Mouse (Mus musculus) gastrocnemius, postnatal 14 days (tissue): ENCODE data around the gene Mfsd6l. TPM values are rescaled to one million over a fixed set of nuclear protein-coding genes. Genes with fewer than 3 reads are reported as not detected.

Experiments
- DNase-seq: peaks from one replicate; pipeline ENCODE4 v3.0.0; 2021; ENCODE audit warnings: mixed read lengths
- intact Hi-C: fragments of 180-260 bp; cut with DNase I; formaldehyde crosslinking; loops from one replicate; pipeline ENCODE4 v1.15.1; 2025; ENCODE audit warnings: low total_unique reads
- total RNA-seq, 2 experiments: library from RNA; stranded (reverse); gene quantifications; 2 replicates each; pipeline ENCODE4 v1.2.3; 2021

Gene Mfsd6l
- total RNA-seq, 2 experiments from 2014 or later = not detected

DNA sequence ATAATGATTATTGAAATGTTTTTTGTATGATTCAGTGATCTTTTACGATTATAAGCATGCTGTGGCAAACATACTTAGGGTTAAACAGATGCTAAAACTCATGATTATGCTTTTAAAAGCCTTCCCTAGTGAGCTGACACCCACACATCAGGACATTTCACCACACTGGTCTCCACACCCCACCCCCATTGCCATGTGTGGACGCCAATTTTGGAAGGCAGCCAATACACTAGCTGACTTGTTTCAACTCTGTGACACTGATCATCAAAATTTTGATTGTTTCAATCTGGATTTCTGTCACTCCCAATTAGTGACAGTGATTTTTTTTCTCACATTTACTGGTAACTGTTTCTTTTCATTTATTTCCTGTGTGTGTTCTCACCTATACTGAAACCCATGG, 8.5 kb upstream of the Mfsd6l start:
- DNase-seq = no peak
- intact Hi-C loops = no loop called here

DNA sequence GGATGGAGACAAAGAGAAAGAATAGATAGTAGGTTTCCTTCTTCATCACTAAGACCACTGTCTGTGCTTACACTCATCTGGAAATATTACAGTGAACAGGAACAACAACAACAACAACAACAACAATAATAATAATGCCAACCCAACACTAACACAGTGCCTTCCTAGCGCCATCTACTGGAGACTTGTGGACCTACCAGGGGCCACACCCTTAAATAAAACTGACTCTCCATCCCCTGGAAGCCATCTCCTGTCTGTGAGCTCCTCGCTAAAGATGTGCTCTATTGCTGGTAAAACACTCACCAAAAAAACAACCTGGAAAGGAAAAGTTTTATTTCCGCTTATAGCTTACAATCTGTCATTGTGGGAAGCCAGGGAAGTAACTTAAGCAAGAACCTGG, 6.4 kb upstream of the Mfsd6l start:
- DNase-seq = no peak
- intact Hi-C loops = no loop called here

DNA sequence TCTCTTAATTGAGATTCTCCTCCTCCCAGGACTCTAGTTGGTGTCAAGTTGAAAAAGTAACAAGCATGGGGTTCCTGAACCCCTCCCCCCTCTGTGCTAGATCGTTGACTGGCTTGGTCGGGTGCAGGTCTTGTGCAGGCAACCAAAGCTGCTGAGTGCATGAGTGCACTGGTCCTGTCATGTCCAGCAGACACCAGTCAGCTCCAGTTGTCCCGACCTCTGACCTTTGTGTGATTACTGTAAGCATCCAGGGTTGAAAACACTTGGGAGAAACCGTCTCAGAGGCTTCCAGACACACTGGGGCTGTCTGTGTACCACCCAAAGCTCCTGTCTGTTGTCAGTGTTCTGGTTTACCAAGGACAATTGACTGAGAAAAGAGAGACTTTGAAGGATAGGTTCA, 5.6 kb upstream of the Mfsd6l start:
- DNase-seq = no peak
- intact Hi-C loops = loop anchor here (5.0 to 10.0 kb wide), 2 partner anchors 68 to 254 kb away; no protein-coding TSS in a partner anchor

DNA sequence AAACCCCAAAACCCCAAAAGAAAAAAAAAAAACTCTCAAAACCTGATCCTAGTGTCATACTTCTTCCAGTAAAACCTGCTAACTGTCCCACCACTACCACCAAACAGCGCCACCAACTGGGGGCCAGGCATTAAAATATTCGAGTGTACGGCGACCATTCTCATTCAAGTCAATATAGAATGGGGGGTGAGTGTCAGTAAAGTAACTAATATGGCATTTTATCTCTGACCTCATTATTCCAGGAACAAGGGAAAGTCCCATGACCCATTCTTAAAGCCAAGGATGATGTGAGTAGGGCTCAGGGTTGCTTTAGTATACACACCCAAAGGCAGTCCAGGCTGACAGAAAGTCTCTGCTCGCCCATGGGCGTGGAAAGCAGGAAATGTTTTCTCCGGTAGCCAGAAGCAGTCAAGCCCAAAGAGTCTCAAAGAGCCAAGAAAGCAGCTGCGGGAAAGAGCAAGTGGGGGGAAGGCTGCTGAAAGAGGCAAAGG, 2.0 kb upstream of the Mfsd6l start:
- DNase-seq = peak; percentile 54
- intact Hi-C loops = loop anchor here (5.0 to 10.0 kb wide), 2 partner anchors 72 to 251 kb away; no protein-coding TSS in a partner anchor

DNA sequence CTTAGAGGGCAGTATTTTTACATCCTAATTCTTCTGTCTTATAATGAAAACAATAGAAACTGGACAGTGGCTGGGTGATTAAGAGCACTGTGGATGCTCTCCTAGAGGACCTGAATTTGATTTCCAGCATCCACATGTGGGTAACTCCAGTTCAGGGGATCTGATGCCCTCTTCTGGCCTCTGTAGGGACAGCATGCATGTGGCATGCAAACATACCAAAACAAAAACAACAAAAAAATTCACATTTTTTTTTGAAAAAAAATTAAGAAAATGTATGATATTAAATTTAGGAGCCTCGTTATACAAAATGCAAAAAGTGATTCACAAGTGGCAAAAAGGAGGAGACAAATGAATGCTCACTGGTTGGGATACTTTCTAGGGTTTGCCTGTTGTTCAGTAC, 3.6 kb downstream of the Mfsd6l start:
- intact Hi-C loops = loop anchor here (10.0 kb wide), 1 partner anchor 245 kb away; no protein-coding TSS in a partner anchor
- no peak for DNase-seq

DNA sequence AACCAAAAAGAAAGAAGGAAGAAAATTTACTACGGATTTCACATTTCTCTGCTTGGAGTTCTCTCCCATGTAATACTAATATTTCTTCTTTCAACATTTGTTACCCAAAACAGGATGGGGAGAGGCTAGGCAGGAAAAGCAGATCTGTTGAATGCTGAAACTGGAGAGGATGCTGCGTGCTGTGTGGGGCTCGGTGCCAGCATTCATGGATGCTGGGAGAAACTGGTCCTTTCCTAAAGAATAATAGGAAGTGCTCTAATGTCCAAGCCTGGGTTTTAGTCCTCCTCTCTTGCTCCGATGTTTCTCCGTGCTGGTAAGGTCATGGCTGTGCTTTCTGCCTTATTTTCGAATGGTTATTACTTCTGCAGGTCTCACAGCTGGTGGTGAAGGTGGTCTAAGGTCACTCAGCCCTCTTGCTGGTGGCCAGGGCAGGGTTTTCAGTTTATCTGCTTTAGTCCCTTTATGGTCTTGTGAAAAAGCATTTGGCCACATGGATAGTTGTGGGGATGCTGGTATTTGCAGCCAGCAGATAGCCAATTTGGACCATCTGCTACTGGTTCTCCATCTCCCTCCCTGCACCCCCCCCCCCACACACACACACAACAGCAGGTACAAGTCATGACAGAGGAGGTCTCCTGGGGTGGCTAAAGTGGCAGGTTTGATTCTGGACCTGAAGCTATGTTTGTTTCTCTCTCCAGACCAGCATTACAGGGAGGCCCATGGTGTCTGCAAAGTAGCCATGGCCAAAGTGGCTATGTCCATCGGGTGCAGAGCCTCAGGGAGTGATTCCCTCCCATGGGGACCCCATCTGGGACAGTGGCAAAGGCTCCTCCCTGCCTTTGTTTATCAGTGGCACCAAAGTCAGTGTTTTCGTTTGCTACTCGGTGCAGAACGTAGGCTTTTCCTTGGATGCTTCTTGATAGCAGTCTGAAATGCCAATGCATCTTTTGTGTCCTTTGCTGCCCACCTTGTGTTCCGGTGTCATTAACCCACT, 6.3 kb downstream of the Mfsd6l start:
- DNase-seq = no peak
- intact Hi-C loops = loop anchor here (10.0 kb wide), 2 partner anchors 163 to 313 kb away; partner anchors contain the start of gene Ndel1

DNA sequence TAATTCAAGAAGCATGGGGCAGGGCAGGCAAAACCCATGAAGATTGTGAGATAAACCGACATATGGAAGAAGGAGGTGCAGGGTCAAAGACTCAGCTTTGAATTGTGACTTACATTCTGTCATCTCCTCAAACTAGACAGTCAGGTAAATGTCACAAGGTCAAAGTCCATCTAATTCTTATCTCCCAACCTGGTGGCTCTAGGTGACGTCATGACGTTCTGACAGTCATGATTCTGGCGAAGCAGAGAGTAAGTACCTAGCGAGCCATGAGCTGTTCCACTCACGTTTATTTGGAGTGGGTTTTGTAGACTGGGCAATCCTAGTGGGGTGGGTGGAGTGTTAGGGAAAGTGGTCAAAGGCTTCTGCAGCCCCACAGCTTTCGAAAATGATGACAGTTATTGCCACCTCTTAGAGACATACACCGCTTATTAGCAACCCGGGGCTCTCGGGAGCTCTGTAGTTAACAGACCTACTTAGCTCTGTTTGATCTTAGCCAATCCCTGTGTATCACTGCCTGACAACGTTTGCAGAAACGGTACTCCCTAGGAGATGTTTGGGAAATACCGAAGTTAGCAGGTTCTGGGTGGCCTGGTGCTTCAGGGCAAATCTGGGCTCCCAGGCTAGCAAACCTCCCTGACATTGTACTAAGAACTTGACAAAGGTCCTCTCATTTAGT, 8.5 kb downstream of the Mfsd6l start:
- intact Hi-C loops = loop anchor here (10.0 kb wide), 2 partner anchors 160 to 310 kb away; partner anchors contain the start of gene Ndel1
- DNase-seq = no peak

DNA sequence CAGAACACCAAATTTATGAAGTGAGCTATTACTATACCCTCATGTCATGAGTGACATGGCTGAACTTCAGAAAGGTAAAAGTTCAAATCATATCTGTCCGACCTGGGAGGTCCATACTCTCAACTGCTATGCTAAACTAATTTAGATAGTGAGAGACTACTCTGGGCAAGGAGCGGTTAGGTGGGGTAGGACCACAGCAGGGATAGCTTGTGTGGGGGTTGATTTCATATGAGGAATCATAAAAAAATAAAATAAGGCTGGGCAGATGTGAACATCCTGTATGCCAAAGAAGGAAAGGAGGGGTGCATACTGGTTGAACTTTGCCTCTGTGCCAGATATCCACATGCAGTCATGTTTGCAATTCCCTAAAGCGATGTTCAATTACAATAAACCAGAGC, 9.0 kb downstream of the Mfsd6l start:
- intact Hi-C loops = loop anchor here (10.0 kb wide), 2 partner anchors 160 to 310 kb away; partner anchors contain the start of gene Ndel1
- no peak for DNase-seq

DNA sequence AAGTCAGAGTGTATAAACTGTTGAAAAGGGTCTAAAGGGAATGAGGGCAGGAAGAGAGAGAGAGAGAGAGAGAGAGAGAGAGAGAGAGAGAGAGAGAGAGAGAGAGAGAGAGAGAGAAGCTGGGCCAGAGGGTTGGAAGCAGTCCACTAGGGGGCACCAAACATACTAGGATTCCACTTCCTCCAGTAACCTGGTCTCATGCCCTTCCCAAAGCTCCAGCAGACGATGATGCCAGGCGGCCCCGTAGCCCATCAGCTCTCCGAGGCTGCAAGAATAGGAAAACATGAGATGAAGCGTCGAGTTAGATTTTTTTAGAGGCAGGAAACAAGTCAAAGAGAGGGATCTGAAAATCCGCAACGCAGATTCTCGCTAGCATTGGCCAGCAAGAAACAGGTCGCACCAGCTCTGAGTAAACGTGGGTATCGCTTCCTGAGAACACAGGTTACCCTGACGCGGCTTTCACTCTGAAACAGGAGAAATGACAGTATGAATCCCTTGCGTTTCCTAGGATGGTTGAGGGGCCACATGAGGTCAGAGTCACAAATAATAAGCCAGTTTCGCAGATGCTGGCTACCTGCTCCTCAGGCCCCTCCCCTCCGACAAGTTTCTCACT, 10.6 kb downstream of the Mfsd6l start:
- intact Hi-C loops = loop anchor here (10.0 kb wide), 2 partner anchors 158 to 308 kb away; partner anchors contain the start of gene Ndel1
- DNase-seq = peak; percentile 71

DNA sequence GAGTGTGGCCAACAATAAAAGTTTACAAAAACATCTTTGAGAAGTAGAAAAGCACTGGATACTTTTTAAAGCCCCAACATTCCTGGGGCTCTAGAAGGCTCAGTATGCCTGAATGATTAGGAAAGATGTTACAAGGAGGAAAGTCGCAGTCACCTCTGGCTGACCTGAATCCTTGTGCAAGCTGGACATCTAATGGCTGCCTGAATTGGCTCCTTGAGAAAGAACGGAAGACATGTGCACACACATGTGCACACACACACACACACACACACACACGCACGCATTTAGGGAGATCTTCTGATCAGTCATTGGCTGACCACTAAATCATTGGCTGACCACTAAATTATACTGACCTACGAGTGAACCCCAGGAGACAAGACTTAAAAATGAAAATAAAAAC, 14.9 kb downstream of the Mfsd6l start:
- intact Hi-C loops = no loop called here

DNA sequence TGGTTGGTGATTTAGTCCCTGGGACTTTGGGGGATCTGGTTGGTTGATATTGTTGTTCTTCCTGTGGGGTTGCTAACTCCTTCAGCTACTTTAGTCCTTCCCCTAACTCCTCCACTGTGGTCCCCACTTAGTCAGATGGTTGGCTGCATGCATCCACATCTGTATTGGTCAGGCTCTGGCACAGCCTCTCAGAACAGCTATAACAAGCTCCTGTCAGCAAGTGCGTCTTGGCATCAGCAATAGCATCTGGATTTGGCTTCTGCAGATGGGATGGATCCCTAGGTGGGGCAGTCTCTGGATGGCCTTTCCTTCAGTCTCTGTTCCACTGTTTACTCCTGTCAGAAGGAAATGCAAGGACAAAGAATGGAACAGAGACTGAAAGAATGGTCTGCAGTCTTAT, 21.1 kb downstream of the Mfsd6l start:
- intact Hi-C loops = no loop called here
- no peak for DNase-seq

More for the DNA sequence above, 14.9 kb downstream of the Mfsd6l start:
- DNase-seq = no peak

DNA sequence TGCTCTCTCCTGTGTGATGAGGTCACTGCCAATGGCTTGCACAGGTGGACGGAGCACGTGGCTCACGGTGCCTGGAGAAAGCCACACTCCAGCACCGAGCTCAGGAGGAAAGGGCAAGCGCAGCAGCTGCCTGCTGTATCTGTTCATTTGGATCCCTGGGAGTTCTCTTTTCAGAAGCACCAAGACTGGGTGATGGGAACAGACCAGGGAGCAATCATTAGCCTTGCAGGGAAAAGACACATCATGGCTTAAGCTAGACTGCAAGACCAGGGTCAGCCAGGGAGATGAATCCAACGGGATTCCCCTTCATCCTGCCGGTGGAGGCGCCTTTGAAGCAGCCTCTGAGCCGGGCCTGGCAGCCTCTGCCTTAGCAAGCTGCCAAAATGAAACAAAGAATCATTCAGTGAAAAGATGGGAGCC, 23.5 kb downstream of the Mfsd6l start:
- DNase-seq = peak; percentile 58

DNA sequence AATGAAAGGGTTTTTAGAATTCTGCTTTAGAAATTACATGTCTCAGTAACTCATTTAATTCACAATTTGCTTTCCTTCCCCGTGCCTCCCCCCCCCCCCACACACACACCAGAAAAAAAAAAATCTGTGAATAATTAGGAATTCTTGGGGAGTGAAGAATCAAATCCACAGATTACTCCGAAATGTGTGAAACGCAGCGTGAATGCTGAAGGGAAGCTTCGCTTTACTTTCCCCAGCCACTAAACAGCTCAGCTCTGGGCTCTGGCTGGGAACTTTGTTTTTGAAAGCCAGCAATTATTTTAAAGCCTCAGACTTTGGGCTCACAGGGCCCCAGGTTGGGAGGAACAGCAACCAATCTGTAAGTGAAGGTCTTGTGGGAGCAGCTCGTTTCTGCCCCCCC, 24.6 kb downstream of the Mfsd6l start:
- no peak for DNase-seq
- intact Hi-C loops = no loop called here

More for the DNA sequence above, 23.5 kb downstream of the Mfsd6l start:
- intact Hi-C loops = no loop called here

DNA sequence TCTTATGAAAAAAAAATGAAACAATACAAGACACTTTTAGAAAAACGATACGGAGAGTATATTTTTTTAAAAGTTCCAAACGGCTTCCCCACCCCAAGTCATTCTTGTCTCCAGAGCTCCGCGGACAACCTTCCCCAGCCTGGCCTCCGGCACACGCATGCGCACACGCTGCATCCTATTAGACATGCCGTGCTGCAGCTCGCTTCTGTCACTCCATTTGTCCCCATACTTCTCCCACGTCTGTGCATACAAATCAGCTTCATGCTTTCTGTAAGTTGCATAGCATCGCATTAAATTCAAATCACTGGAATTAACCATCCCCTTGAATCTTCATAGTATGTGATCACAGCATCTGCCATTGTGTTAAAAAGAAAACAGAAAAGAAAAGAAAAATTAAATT, 27.2 kb downstream of the Mfsd6l start:
- intact Hi-C loops = no loop called here

DNA sequence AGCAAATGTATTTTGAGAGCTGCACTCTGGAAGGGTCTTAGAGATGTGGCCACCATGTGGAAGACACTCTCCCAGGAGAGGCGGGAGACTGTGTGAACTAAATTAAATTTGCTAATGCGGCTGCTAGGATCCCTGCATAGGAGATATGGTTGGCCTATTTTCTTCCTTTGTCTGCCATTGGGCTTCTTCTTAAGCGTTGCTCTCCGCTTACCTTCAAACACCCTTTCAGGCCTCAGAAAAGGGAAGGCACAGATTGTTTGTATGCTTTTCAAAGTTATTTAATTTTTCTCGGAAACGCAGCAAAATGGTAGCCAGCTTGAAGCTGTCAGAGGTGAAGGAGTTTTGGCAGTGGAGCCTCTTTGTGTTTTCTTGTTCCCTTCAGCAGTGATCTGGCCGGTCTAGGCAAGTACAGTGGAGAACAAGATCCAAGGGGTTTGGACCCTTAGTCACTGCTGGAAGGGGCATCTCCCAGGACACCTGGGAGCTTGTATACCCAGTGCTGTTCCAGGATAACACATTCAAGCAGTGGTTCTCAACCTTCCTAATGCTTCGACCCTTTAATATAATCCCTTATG, 28.0 kb downstream of the Mfsd6l start:
- intact Hi-C loops = no loop called here
- DNase-seq = no peak

More for the DNA sequence above, 27.2 kb downstream of the Mfsd6l start:
- no peak for DNase-seq

DNA sequence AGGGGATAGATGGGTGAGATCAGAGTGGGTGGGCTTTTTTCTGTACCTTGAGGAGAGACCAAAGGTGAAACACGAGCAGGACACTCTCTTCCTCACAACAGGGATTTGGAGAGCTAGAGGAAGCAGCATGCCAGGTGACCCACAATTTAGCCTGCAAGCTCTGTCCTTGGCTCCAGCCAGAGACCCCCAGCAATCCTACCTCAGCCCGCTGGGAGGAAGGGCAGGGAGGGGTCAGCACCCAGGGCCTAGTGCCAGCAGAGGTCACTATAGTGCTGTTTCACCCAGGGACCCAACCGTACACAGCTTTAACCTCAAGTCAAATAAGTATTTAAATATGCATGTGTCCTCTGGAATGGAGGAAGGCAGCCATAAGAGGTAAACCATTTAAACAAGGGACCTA, 29.9 kb downstream of the Mfsd6l start:
- intact Hi-C loops = no loop called here
- no peak for DNase-seq

DNA sequence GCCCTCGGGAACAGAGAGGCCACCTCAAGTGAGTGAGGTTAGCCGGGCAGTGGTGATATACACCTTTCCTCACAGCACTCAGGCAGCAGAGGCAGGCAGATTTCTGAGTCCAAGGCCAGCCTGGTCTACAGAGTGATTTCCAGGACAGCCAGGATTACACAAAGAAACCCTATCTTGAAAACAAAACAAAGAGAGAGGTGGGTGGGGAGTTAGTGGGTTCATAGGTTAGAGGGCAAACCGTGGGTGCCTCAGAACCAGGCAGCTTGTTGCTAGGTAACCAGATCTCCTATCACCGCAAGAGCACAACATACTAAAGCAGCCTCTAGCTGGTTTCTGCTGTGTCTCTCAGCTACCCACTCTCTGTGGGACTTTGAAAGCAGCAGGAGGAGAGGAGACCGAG, 30.7 kb downstream of the Mfsd6l start, which contains the start of gene Ccdc42:
Gene Ccdc42, plus strand, starts transcription at position 301 of the 400 bp plus-strand sequence.
- DNase-seq = no peak
- intact Hi-C loops = no loop called here

DNA sequence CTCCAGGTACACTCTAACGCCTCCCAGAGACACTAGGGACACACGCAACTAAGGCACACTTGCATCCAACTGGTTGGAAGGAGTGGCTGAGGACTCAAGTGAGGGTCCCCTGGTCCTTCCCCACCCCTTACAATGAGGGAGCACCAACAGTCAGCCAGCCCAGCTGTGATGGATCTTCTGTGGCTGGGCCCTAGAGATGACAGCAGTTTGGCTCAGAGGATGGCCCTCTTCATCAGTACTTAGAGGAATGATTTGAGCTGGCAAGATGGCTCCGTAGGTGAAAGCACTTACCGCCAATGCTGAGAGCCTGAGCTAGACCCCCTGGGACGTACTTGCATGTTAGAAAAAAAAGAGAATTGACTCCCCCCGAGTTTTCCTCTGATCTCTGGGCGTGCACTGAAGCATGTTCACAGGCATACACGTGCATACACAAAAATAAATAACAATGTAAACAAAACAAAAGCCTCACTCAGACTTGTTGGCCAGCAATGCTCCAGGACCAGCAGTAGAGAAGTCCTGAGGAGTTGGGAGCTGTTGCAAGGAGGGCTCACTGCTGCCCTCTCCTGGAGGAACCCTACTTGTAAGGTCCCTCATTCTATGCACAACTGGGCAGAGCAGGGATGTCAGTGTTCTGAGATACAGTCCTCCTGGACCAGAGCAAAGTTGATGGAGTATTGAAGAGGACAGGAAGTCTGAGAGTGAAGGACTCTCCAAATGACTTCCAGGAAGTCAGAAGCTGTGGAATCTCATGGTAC, 33.2 kb downstream of the Mfsd6l start:
- DNase-seq = peak; percentile 84
- intact Hi-C loops = no loop called here
